Mouse (Mus musculus) embryo, embryonic 11.5 days (tissue): ENCODE measurements around the gene Ptms.
A peak's percentile ranks its signal among the peaks of the same experiment; 100 is the strongest.

Experiments used
- DNase-seq: peaks from one replicate; pipeline ENCODE4 v3.0.0-alpha.2; 2012; ENCODE audit warnings: low read depth, low spot score

Ptms gene

GRCm38 (mm10) chr6:124930231-124930630, 10.3 kb upstream of the Ptms start:
- no peak for DNase-seq

GRCm38 (mm10) chr6:124925941-124926340, 6.0 kb upstream of the Ptms start:
- DNase-seq: no peak

- DNase-seq: no peak
Measured at GRCm38 (mm10) chr6:124925173-124925793, 5.4 kb upstream of the Ptms start.

- DNase-seq: no peak
Measured at GRCm38 (mm10) chr6:124921539-124921938, 1.6 kb upstream of the Ptms start.

GRCm38 (mm10) chr6:124920318-124921085, 599 bp upstream of the Ptms start:
- no peak for DNase-seq

- DNase-seq: no peak
Measured at GRCm38 (mm10) chr6:124918890-124919627, 844 bp downstream of the Ptms start.

GRCm38 (mm10) chr6:124918331-124918690, 1.6 kb downstream of the Ptms start:
- DNase-seq: no peak

- DNase-seq: peak; percentile 82
Measured at GRCm38 (mm10) chr6:124917518-124918330, 2.2 kb downstream of the Ptms start.

- DNase-seq: peak; percentile 79
Measured at GRCm38 (mm10) chr6:124916695-124917517, 3.0 kb downstream of the Ptms start.

- DNase-seq: no peak
Measured at GRCm38 (mm10) chr6:124915942-124916694, 3.8 kb downstream of the Ptms start.

GRCm38 (mm10) chr6:124915160-124915941, 4.6 kb downstream of the Ptms start:
- DNase-seq: no peak

- DNase-seq: no peak
Measured at GRCm38 (mm10) chr6:124914511-124914910, 5.4 kb downstream of the Ptms start.

GRCm38 (mm10) chr6:124913721-124914285, 6.1 kb downstream of the Ptms start:
- DNase-seq: no peak

GRCm38 (mm10) chr6:124913214-124913613, 6.7 kb downstream of the Ptms start:
- no peak for DNase-seq

- DNase-seq: no peak
Measured at GRCm38 (mm10) chr6:124911533-124912218, 8.2 kb downstream of the Ptms start, which contains the start of gene Lag3. Lag3 (minus strand) TSS chr6:124911705.

- no peak for DNase-seq
Measured at GRCm38 (mm10) chr6:124910032-124910431, 9.9 kb downstream of the Ptms start.

- DNase-seq: no peak
Measured at GRCm38 (mm10) chr6:124907767-124908166, 12.1 kb downstream of the Ptms start.
